Mouse (Mus musculus): Measurements from ENCODE around the gene Msl1. TPM values are rescaled to one million over a fixed set of nuclear protein-coding genes. Genes with fewer than 3 reads are reported as not detected.
A peak's percentile ranks its signal among the peaks of the same experiment; 100 is the strongest.

The Msl1 gene
- polyA plus RNA-seq, 1 experiment from 2014 or later = 29.2 TPM

- Histone ChIP-seq H3K9me3 (replicated peaks; ENCODE audit: control insufficient read depth, low read length, poor library complexity, severe bottlenecking) (no peaks in the 10 kb centered on the region), H3K9ac (ENCODE audit: low read depth, low read length) (no peak overlapping the region), H3K27me3 (ENCODE audit: control insufficient read depth, insufficient read depth, low read depth, low read length) (no peaks in the 10 kb centered on the region), H3K4me1 (ENCODE audit: control insufficient read depth, insufficient read depth, low read length) (peaks cover 19% of the 10 kb centered on the region), H3K36me3 (ENCODE audit: control insufficient read depth, insufficient read depth, low read length) (no peaks in the 10 kb centered on the region), H3K27ac (ENCODE audit: low read length) (peak overlapping the region; percentile 8; the same call in 1 of the 2 replicates), H3K4me2 (ENCODE audit: low read length) (peak overlapping the region; percentile 90), H3K4me3 (ENCODE audit: low read depth, low read length) (peak overlapping the region; percentile 42)
- peak; percentile 80 for ATAC-seq
- WGBS = 9% methylated on average over 17 of the region's 18 CpGs
These were observed 6.6 kb upstream of the Msl1 start for GRCm38 (mm10) chr11:98788550-98789218.

DNA sequence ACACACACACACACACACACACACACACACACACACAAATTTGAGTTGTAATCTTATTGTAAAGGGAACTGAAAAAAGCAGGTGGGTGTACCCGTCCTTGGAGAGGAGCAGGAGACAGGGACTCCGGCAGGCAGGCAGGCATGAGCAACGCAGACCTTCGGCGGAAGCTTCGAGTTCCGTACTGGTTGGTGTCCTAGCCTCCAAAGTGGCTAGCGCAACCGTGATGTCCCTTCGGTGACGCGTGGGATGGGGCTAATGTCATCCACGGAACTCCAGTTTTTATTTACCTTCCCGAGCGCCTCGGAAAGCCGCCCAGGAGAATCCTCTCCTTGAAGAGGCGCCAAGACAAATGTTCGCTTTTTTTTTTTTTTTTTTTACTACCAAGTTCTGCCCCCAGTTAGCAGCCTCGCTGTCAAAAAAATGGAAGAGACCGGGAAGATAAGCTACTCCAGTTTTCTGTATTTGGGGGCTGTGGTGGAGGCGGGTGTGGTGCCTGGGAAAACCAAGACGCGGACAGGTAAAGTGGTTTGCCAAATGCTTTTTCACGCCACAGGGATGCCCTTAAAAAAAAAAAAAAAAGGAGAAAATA is 6.0 kb upstream of the Msl1 start:
- 2% methylated on average over 25 of the region's 25 CpGs for WGBS

GRCm38 (mm10) chr11:98789824-98790223 is 5.5 kb upstream of the Msl1 start:
- Histone ChIP-seq H3K9me3 (replicated peaks; ENCODE audit: control insufficient read depth, low read length, poor library complexity, severe bottlenecking) (no peaks in the 10 kb centered on the region), H3K4me2 (ENCODE audit: low read length) (peak overlapping the region; percentile 90), H3K4me3 (ENCODE audit: low read depth, low read length) (peak overlapping the region; percentile 42), H3K4me1 (ENCODE audit: control insufficient read depth, insufficient read depth, low read length) (peaks cover 21% of the 10 kb centered on the region), H3K36me3 (ENCODE audit: control insufficient read depth, insufficient read depth, low read length) (no peaks in the 10 kb centered on the region), H3K27ac (ENCODE audit: low read length) (no peak overlapping the region), H3K27me3 (ENCODE audit: control insufficient read depth, insufficient read depth, low read depth, low read length) (no peaks in the 10 kb centered on the region), H3K9ac (ENCODE audit: low read depth, low read length) (no peak overlapping the region)
- WGBS = 35% methylated on average over 5 of the region's 5 CpGs
- no peak for ATAC-seq

More for the DNA sequence above, 6.0 kb upstream of the Msl1 start:
- Histone ChIP-seq H3K4me3 (ENCODE audit: low read depth, low read length) (peak overlapping the region; percentile 42), H3K4me2 (ENCODE audit: low read length) (peak overlapping the region; percentile 90), H3K4me1 (ENCODE audit: control insufficient read depth, insufficient read depth, low read length) (peaks cover 21% of the 10 kb centered on the region), H3K27me3 (ENCODE audit: control insufficient read depth, insufficient read depth, low read depth, low read length) (no peaks in the 10 kb centered on the region), H3K9ac (ENCODE audit: low read depth, low read length) (peak overlapping the region; percentile 59), H3K9me3 (replicated peaks; ENCODE audit: control insufficient read depth, low read length, poor library complexity, severe bottlenecking) (no peaks in the 10 kb centered on the region), H3K27ac (ENCODE audit: low read length) (peak overlapping the region; percentile 12; the same call in 1 of the 2 replicates), H3K36me3 (ENCODE audit: control insufficient read depth, insufficient read depth, low read length) (no peaks in the 10 kb centered on the region)
- 0 out of 2 replicates have a peak, but pooled peaks have one; percentile 15 for ATAC-seq

- Histone ChIP-seq H3K27ac (ENCODE audit: low read length) (no peak overlapping the region), H3K4me1 (ENCODE audit: control insufficient read depth, insufficient read depth, low read length) (peaks cover 21% of the 10 kb centered on the region), H3K4me3 (ENCODE audit: low read depth, low read length) (no peak overlapping the region), H3K27me3 (ENCODE audit: control insufficient read depth, insufficient read depth, low read depth, low read length) (no peaks in the 10 kb centered on the region), H3K36me3 (ENCODE audit: control insufficient read depth, insufficient read depth, low read length) (no peaks in the 10 kb centered on the region), H3K9me3 (replicated peaks; ENCODE audit: control insufficient read depth, low read length, poor library complexity, severe bottlenecking) (no peaks in the 10 kb centered on the region), H3K9ac (ENCODE audit: low read depth, low read length) (no peak overlapping the region), H3K4me2 (ENCODE audit: low read length) (no peak overlapping the region)
- WGBS = 88% methylated on average over 5 of the region's 5 CpGs
- ATAC-seq = no peak
These were observed 4.6 kb upstream of the Msl1 start for GRCm38 (mm10) chr11:98790631-98791205.

GRCm38 (mm10) chr11:98791448-98791847 is 3.9 kb upstream of the Msl1 start:
- no peak for ATAC-seq

DNA sequence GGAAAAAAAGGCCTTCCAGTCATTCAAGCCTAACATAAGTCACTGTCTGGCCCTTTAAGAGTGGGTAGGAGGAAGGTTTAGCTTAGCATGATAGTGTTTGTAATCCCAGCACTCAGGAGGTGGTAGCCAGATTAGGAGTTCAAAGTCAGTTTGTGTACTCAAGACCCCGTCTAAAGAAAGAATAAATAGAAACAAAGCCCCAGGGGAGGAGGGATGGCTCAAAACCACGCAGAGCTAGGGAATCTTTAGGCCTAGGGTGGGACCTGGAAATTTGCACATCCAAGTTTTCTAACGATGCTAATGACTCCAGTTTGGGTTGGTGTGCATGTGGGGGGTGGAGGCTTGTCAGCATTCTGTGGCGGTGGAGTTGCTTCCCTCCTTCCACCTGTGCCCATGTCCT is 3.2 kb upstream of the Msl1 start:
- Histone ChIP-seq H3K4me2 (ENCODE audit: low read length) (no peak overlapping the region), H3K9ac (ENCODE audit: low read depth, low read length) (no peak overlapping the region), H3K36me3 (ENCODE audit: control insufficient read depth, insufficient read depth, low read length) (no peaks in the 10 kb centered on the region), H3K27me3 (ENCODE audit: control insufficient read depth, insufficient read depth, low read depth, low read length) (no peaks in the 10 kb centered on the region), H3K27ac (ENCODE audit: low read length) (no peak overlapping the region), H3K4me1 (ENCODE audit: control insufficient read depth, insufficient read depth, low read length) (peaks cover 15% of the 10 kb centered on the region), H3K9me3 (replicated peaks; ENCODE audit: control insufficient read depth, low read length, poor library complexity, severe bottlenecking) (no peaks in the 10 kb centered on the region), H3K4me3 (ENCODE audit: low read depth, low read length) (no peak overlapping the region)
- 6% methylated on average over 4 of the region's 4 CpGs for WGBS
- ATAC-seq = no peak

More at GRCm38 (mm10) chr11:98791448-98791847, 3.9 kb upstream of the Msl1 start:
- Histone ChIP-seq H3K4me2 (ENCODE audit: low read length) (no peak overlapping the region), H3K27ac (ENCODE audit: low read length) (no peak overlapping the region), H3K4me3 (ENCODE audit: low read depth, low read length) (no peak overlapping the region), H3K4me1 (ENCODE audit: control insufficient read depth, insufficient read depth, low read length) (peaks cover 18% of the 10 kb centered on the region), H3K9ac (ENCODE audit: low read depth, low read length) (no peak overlapping the region), H3K9me3 (replicated peaks; ENCODE audit: control insufficient read depth, low read length, poor library complexity, severe bottlenecking) (no peaks in the 10 kb centered on the region), H3K27me3 (ENCODE audit: control insufficient read depth, insufficient read depth, low read depth, low read length) (no peaks in the 10 kb centered on the region), H3K36me3 (ENCODE audit: control insufficient read depth, insufficient read depth, low read length) (no peaks in the 10 kb centered on the region)
- 69% methylated on average over 1 of the region's 1 CpGs for WGBS

GRCm38 (mm10) chr11:98794469-98795014 is 774 bp upstream of the Msl1 start:
- WGBS = under 1% methylated on average over 27 of the region's 30 CpGs
- Histone ChIP-seq H3K27me3 (ENCODE audit: control insufficient read depth, insufficient read depth, low read depth, low read length) (no peaks in the 10 kb centered on the region), H3K9ac (ENCODE audit: low read depth, low read length) (peak overlapping the region; percentile 100), H3K9me3 (replicated peaks; ENCODE audit: control insufficient read depth, low read length, poor library complexity, severe bottlenecking) (no peaks in the 10 kb centered on the region), H3K4me3 (ENCODE audit: low read depth, low read length) (peak overlapping the region; percentile 98), H3K27ac (ENCODE audit: low read length) (peak overlapping the region; percentile 96), H3K4me2 (ENCODE audit: low read length) (peak overlapping the region; percentile 49), H3K36me3 (ENCODE audit: control insufficient read depth, insufficient read depth, low read length) (no peaks in the 10 kb centered on the region), H3K4me1 (ENCODE audit: control insufficient read depth, insufficient read depth, low read length) (peaks cover 32% of the 10 kb centered on the region)
- peak; percentile 47 for ATAC-seq

GRCm38 (mm10) chr11:98795714-98796514 is 598 bp downstream of the Msl1 start:
- ATAC-seq = peak; percentile 47
- no peaks in the 10 kb centered on the region for H3K9me3 ChIP-seq (replicated peaks; ENCODE audit: control insufficient read depth, low read length, poor library complexity, severe bottlenecking)
- H3K4me1 ChIP-seq (ENCODE audit: control insufficient read depth, insufficient read depth, low read length) = peaks cover 32% of the 10 kb centered on the region
- WGBS = under 1% methylated on average over 70 of the region's 74 CpGs
- H3K36me3 ChIP-seq (ENCODE audit: control insufficient read depth, insufficient read depth, low read length) = peaks cover 6% of the 10 kb centered on the region
- H3K27ac ChIP-seq (ENCODE audit: low read length) = peak overlapping the region; percentile 96
- H3K4me2 ChIP-seq (ENCODE audit: low read length) = peak overlapping the region; percentile 94
- no peaks in the 10 kb centered on the region for H3K27me3 ChIP-seq (ENCODE audit: control insufficient read depth, insufficient read depth, low read depth, low read length)
- H3K9ac ChIP-seq (ENCODE audit: low read depth, low read length) = peak overlapping the region; percentile 100
- peak overlapping the region; percentile 98 for H3K4me3 ChIP-seq (ENCODE audit: low read depth, low read length)

All from midbrain, embryonic 16.5 days (tissue).